Mouse (Mus musculus) C3H10T1/2 (cell line): Measurements from ENCODE around the gene Them5. TPM values are rescaled to one million over a fixed set of nuclear protein-coding genes. Genes with fewer than 3 reads are reported as not detected.

Experiments
- polyA plus RNA-seq, 2 experiments: library from polyadenylated mRNA; unstranded; fragments of >200 nt; fragmentation: generic; extraction: Trizol; gene quantifications; one replicate each; pipeline ENCODE4 v1.2.1; 2012; ENCODE audit warnings: missing spikeins in 2 of 2

Gene Them5
- under 1 TPM in 1 of 2 experiments, not detected in 1; 0.02 TPM for polyA plus RNA-seq

GRCm38 (mm10) chr3:94341959-94342422, at the start of gene Them5:
Them5 (plus strand) TSS chr3:94342099.

GRCm38 (mm10) chr3:94309633-94310363, 32.1 kb upstream of the Them5 start, which contains the start of gene Them4:
Them4 (plus strand) TSS chr3:94310089.

GRCm38 (mm10) chr3:94362138-94362537, 20.2 kb downstream of the Them5 start, which contains the start of gene C2cd4d:
C2cd4d (plus strand) TSS chr3:94362438.

GRCm38 (mm10) chr3:94372641-94373040, 30.7 kb downstream of the Them5 start, which contains the start of gene Rorc:
Rorc (plus strand) TSS chr3:94372794.

Other genes with a start within 250 kb of the Them5 start
- gene Gm10696, start 163.9 kb upstream of the Them5 start, polyA plus RNA-seq: not detected
- not detected for gene Gm5286, start 145.4 kb upstream of the Them5 start, polyA plus RNA-seq
- not detected for gene Gm4778, start 78.1 kb upstream of the Them5 start, polyA plus RNA-seq
- gene Them4, start 32.0 kb upstream of the Them5 start, polyA plus RNA-seq: 1 to 10 TPM in 1 of 2 experiments, under 1 TPM in 1; 0.30 to 1.3 TPM
- under 1 TPM in 1 of 2 experiments, not detected in 1; 0.14 TPM for gene C2cd4d, start 20.3 kb downstream of the Them5 start, polyA plus RNA-seq
- gene Rorc, start 30.7 kb downstream of the Them5 start, polyA plus RNA-seq: under 1 TPM; 0.04 to 0.11 TPM
- not detected for gene Lingo4, start 56.4 kb downstream of the Them5 start, polyA plus RNA-seq
- under 1 TPM; 0.15 to 0.26 TPM for gene Tdrkh, start 71.2 kb downstream of the Them5 start, polyA plus RNA-seq
- 10 to 100 TPM; 29.8 to 64.3 TPM for gene Mrpl9, start 101.2 kb downstream of the Them5 start, polyA plus RNA-seq
- under 1 TPM; 0.05 to 0.27 TPM for gene Oaz3, start 101.8 kb downstream of the Them5 start, polyA plus RNA-seq
- gene Celf3, start 136.2 kb downstream of the Them5 start, polyA plus RNA-seq: under 1 TPM; 0.06 to 0.84 TPM
- gene Riiad1, start 138.2 kb downstream of the Them5 start, polyA plus RNA-seq: under 1 TPM in 1 of 2 experiments, not detected in 1; 0.97 TPM
- 10 to 100 TPM in 1 of 2 experiments, 1 to 10 TPM in 1; 3.0 to 11.5 TPM for gene Snx27, start 240.6 kb downstream of the Them5 start, polyA plus RNA-seq